Mouse (Mus musculus): Measurements from ENCODE around the gene Igf1r.

Gene Igf1r

GRCm38 (mm10) chr7:68054956-68055355 is 102.3 kb downstream of the Igf1r start:
- DNase-seq = no peak

GRCm38 (mm10) chr7:68057010-68057409 is 104.4 kb downstream of the Igf1r start:
- DNase-seq = no peak

- DNase-seq = no peak
Measured at GRCm38 (mm10) chr7:68059690-68060089, 107.1 kb downstream of the Igf1r start.

- no peak for DNase-seq
Measured at GRCm38 (mm10) chr7:68061434-68061833, 108.8 kb downstream of the Igf1r start.

GRCm38 (mm10) chr7:68062170-68062848 is 109.7 kb downstream of the Igf1r start:
- DNase-seq = no peak

- DNase-seq = no peak
Measured at GRCm38 (mm10) chr7:68062849-68063208, 110.2 kb downstream of the Igf1r start.

- no peak for DNase-seq
Measured at GRCm38 (mm10) chr7:68063711-68064110, 111.1 kb downstream of the Igf1r start.

GRCm38 (mm10) chr7:68064120-68064519 is 111.5 kb downstream of the Igf1r start:
- no peak for DNase-seq

GRCm38 (mm10) chr7:68064647-68065362 is 112.2 kb downstream of the Igf1r start:
- DNase-seq = peak; percentile 47

GRCm38 (mm10) chr7:68065904-68066303 is 113.3 kb downstream of the Igf1r start:
- peak; percentile 46 for DNase-seq

- DNase-seq = no peak
Measured at GRCm38 (mm10) chr7:68067321-68067720, 114.7 kb downstream of the Igf1r start.

GRCm38 (mm10) chr7:68069324-68069723 is 116.7 kb downstream of the Igf1r start:
- no peak for DNase-seq

- DNase-seq = no peak
Measured at GRCm38 (mm10) chr7:68070030-68070429, 117.4 kb downstream of the Igf1r start.

- peak; percentile 91 for DNase-seq
Measured at GRCm38 (mm10) chr7:68070626-68071025, 118.0 kb downstream of the Igf1r start.

- DNase-seq = no peak
Measured at GRCm38 (mm10) chr7:68071050-68071449, 118.4 kb downstream of the Igf1r start.

GRCm38 (mm10) chr7:68071749-68072148 is 119.1 kb downstream of the Igf1r start:
- no peak for DNase-seq

- peak; percentile 65 for DNase-seq
Measured at GRCm38 (mm10) chr7:68072524-68073459, 120.2 kb downstream of the Igf1r start.

- peak; percentile 41 for DNase-seq
Measured at GRCm38 (mm10) chr7:68073460-68073806, 120.8 kb downstream of the Igf1r start.

GRCm38 (mm10) chr7:68074748-68075147 is 122.1 kb downstream of the Igf1r start:
- DNase-seq = no peak

- DNase-seq = no peak
Measured at GRCm38 (mm10) chr7:68075401-68075800, 122.8 kb downstream of the Igf1r start.

GRCm38 (mm10) chr7:68080122-68080845 is 127.7 kb downstream of the Igf1r start:
- DNase-seq = peak; percentile 45

GRCm38 (mm10) chr7:68085338-68085737 is 132.7 kb downstream of the Igf1r start:
- peak; percentile 62 for DNase-seq

- no peak for DNase-seq
Measured at GRCm38 (mm10) chr7:68085870-68086341, 133.3 kb downstream of the Igf1r start.
